Mouse (Mus musculus) hindbrain, postnatal 0 days (tissue): ENCODE measurements around the gene Creld1. TPM values are rescaled to one million over a fixed set of nuclear protein-coding genes. Genes with fewer than 3 reads are reported as not detected.

Experiments
- ATAC-seq: fragments of 200-750 bp; cut with Nextera tagmentation; 2 replicates; pipeline ENCODE4 v1.8.0; 2017; ENCODE audit warnings: mild to moderate bottlenecking, moderate TSS enrichment, moderate library complexity
- DNase-seq: peaks from one replicate; pipeline ENCODE4 v3.0.0-alpha.2; 2015; ENCODE audit warnings: low spot score
- H3K27ac ChIP-seq: fragments of 300-500 bp; sonication (generic); 2 replicates; pipeline ENCODE4 v1.5.1; 2014; ENCODE audit warnings: mild to moderate bottlenecking
- H3K27me3 ChIP-seq: fragments of 300-500 bp; sonication (generic); 2 replicates; pipeline ENCODE4 v1.6.1; 2014; ENCODE audit warnings: low read length, mixed read lengths; ENCODE audit not compliant: insufficient read depth
- H3K36me3 ChIP-seq: fragments of 300-500 bp; sonication (generic); 2 replicates; pipeline ENCODE4 v1.6.1; 2014; ENCODE audit warnings: low read length, mixed read lengths; ENCODE audit not compliant: insufficient read depth
- H3K4me1 ChIP-seq: fragments of 300-500 bp; sonication (generic); 2 replicates; pipeline ENCODE4 v1.6.1; 2014; ENCODE audit warnings: antibody characterized with exemption, low read length, mixed read lengths; ENCODE audit not compliant: insufficient read depth
- H3K4me2 ChIP-seq: fragments of 300-500 bp; sonication (generic); 2 replicates; pipeline ENCODE4 v1.6.1; 2014; ENCODE audit warnings: low read depth, mild to moderate bottlenecking, low read length, moderate library complexity, mixed read lengths
- H3K4me3 ChIP-seq: fragments of 300-500 bp; sonication (generic); 2 replicates; pipeline ENCODE4 v1.5.1; 2014; ENCODE audit warnings: low read length
- H3K9ac ChIP-seq: fragments of 300-500 bp; sonication (generic); replicated peaks from 2 replicates; pipeline ENCODE4 v1.6.1; 2014; ENCODE audit warnings: mild to moderate bottlenecking, low read length, moderate library complexity, mixed read lengths
- H3K9me3 ChIP-seq: fragments of 300-500 bp; sonication (generic); 2 replicates; pipeline ENCODE4 v1.6.1; 2016; ENCODE audit warnings: low read length, mixed read lengths
- CTCF ChIP-seq: IDR thresholded peaks from 2 replicates; pipeline ENCODE4 v1.5.1; 2016; ENCODE audit warnings: antibody characterized with exemption, control low read depth, low read depth
- WGBS: fragments of 180-500 bp; shearing (Covaris S2); extraction: QIAGEN DNeasy Blood & Tissue Kit; methylation state at CpG from one replicate; pipeline ENCODE4 v1.1.7; 2014; 5-methylcytosine and 5-hydroxymethylcytosine counted together
- polyA plus RNA-seq: library from polyadenylated mRNA; unstranded; fragments of >200 nt; fragmentation: Nextera tagmentation; extraction: Ambion mirVana; gene quantifications from 2 replicates; pipeline ENCODE4 v1.2.1, GENCODE M21; 2015
- total RNA-seq: library from RNA; depleted of rRNA; stranded (reverse); fragments of >200 nt; gene quantifications from 2 replicates; pipeline ENCODE4 v1.2.3, GENCODE M21; 2014

Creld1 gene
- total and polyA plus RNA-seq, 2 experiments from 2014 or later: 41.6 to 60.2 TPM

- Histone ChIP-seq H3K4me1 (peaks cover 14% of the 10 kb centered on the region), H3K36me3 (peaks cover 25% of the 10 kb centered on the region; the same call in 1 of the 2 replicates), H3K27me3 (no peaks in the 10 kb centered on the region), H3K9ac (no peak overlapping the region), H3K4me2 (no peak overlapping the region), H3K27ac (no peak overlapping the region), H3K9me3 (no peaks in the 10 kb centered on the region), H3K4me3 (no peak overlapping the region)
- DNase-seq (no peak), ATAC-seq (no peak)
- no peak for TF ChIP-seq CTCF
- 57% methylated on average over 7 of the region's 7 CpGs for WGBS
Observed at GRCm38 (mm10) chr6:113487125-113487576, 4.1 kb downstream of the Creld1 start.

- Histone ChIP-seq H3K9me3 (no peaks in the 10 kb centered on the region), H3K36me3 (peaks cover 27% of the 10 kb centered on the region; the same call in 1 of the 2 replicates), H3K9ac (no peak overlapping the region), H3K27ac (no peak overlapping the region), H3K4me2 (no peak overlapping the region), H3K4me1 (0 out of 2 replicates have a peak, but pooled peaks cover 4% of the 10 kb centered on the region), H3K4me3 (no peak overlapping the region), H3K27me3 (no peaks in the 10 kb centered on the region)
- ATAC-seq: no peak
- TF ChIP-seq CTCF: no peak
- DNase-seq: no peak
- WGBS: 94% methylated on average over 14 of the region's 14 CpGs
Observed at GRCm38 (mm10) chr6:113489410-113489809, 6.3 kb downstream of the Creld1 start.

- no peak overlapping the region for H3K9ac ChIP-seq
- no peak for ATAC-seq
- no peak overlapping the region for H3K4me2 ChIP-seq
- DNase-seq: no peak
- no peak for TF ChIP-seq CTCF
- 76% methylated on average over 24 of the region's 24 CpGs for WGBS
- no peaks in the 10 kb centered on the region for H3K27me3 ChIP-seq
- H3K4me1 ChIP-seq: 0 out of 2 replicates have a peak, but pooled peaks cover 3% of the 10 kb centered on the region
- no peak overlapping the region for H3K27ac ChIP-seq
- H3K36me3 ChIP-seq: peaks cover 27% of the 10 kb centered on the region; the same call in 1 of the 2 replicates
- H3K4me3 ChIP-seq: no peak overlapping the region
- no peaks in the 10 kb centered on the region for H3K9me3 ChIP-seq
Observed at GRCm38 (mm10) chr6:113492101-113492864, 9.2 kb downstream of the Creld1 start.

- Histone ChIP-seq H3K4me3 (peak overlapping the region; percentile 29), H3K36me3 (peaks cover 17% of the 10 kb centered on the region; the same call in 1 of the 2 replicates), H3K4me2 (peak overlapping the region; percentile 45), H3K27me3 (no peaks in the 10 kb centered on the region), H3K9ac (no peak overlapping the region), H3K9me3 (no peaks in the 10 kb centered on the region), H3K27ac (peak overlapping the region; percentile 33; the same call in 1 of the 2 replicates), H3K4me1 (0 out of 2 replicates have a peak, but pooled peaks cover 3% of the 10 kb centered on the region)
- peak; percentile 87 for DNase-seq
- peak; percentile 67 for TF ChIP-seq CTCF
- WGBS: 1% methylated on average over 42 of the region's 54 CpGs
- ATAC-seq: peak; percentile 83
Observed at GRCm38 (mm10) chr6:113494258-113494788, 11.2 kb downstream of the Creld1 start.

- Histone ChIP-seq H3K36me3 (peaks cover 8% of the 10 kb centered on the region; the same call in 1 of the 2 replicates), H3K9me3 (no peaks in the 10 kb centered on the region), H3K27ac (no peak overlapping the region), H3K4me1 (0 out of 2 replicates have a peak, but pooled peaks cover 3% of the 10 kb centered on the region), H3K4me3 (peak overlapping the region; percentile 29; the same call in 1 of the 2 replicates), H3K27me3 (no peaks in the 10 kb centered on the region), H3K4me2 (peak overlapping the region; percentile 45), H3K9ac (no peak overlapping the region; the same call in 1 of the 2 replicates)
- WGBS: 60% methylated on average over 28 of the region's 28 CpGs
- TF ChIP-seq CTCF: no peak
- peak; percentile 4; the same call in 1 of the 2 replicates for ATAC-seq
- no peak for DNase-seq
Observed at GRCm38 (mm10) chr6:113495071-113495675, 12.1 kb downstream of the Creld1 start.

GRCm38 (mm10) chr6:113499346-113499745 is 16.2 kb downstream of the Creld1 start:
- TF ChIP-seq CTCF: no peak
- 83% methylated on average over 6 of the region's 6 CpGs for WGBS
- no peak for DNase-seq

More at GRCm38 (mm10) chr6:113499346-113499745, 16.2 kb downstream of the Creld1 start:
- H3K27ac ChIP-seq: no peak overlapping the region
- H3K9me3 ChIP-seq: no peaks in the 10 kb centered on the region
- ATAC-seq: no peak
- H3K4me3 ChIP-seq: no peak overlapping the region
- 0 out of 2 replicates have a peak, but pooled peaks cover 3% of the 10 kb centered on the region for H3K4me1 ChIP-seq
- no peaks in the 10 kb centered on the region for H3K36me3 ChIP-seq
- no peaks in the 10 kb centered on the region for H3K27me3 ChIP-seq
- H3K9ac ChIP-seq: no peak overlapping the region
- no peak overlapping the region for H3K4me2 ChIP-seq
